Mouse (Mus musculus) hindbrain, embryonic 12.5 days (tissue): ENCODE results near the gene Senp3. TPM values are rescaled to one million over a fixed set of nuclear protein-coding genes. Genes with fewer than 3 reads are reported as not detected.
A peak's percentile ranks its signal among the peaks of the same experiment; 100 is the strongest.

ENCODE experiments used
- ATAC-seq: fragments of 200-750 bp; cut with Nextera tagmentation; 2 replicates; pipeline ENCODE4 v1.8.0; 2017; ENCODE audit warnings: moderate TSS enrichment; ENCODE audit not compliant: low FRiP score
- H3K27ac ChIP-seq: fragments of 300-500 bp; sonication (generic); 2 replicates; pipeline ENCODE4 v1.5.1; 2016; ENCODE audit warnings: mild to moderate bottlenecking
- H3K27me3 ChIP-seq: fragments of 300-500 bp; sonication (generic); 2 replicates; pipeline ENCODE4 v1.6.1; 2016; ENCODE audit warnings: mild to moderate bottlenecking
- H3K36me3 ChIP-seq: fragments of 300-500 bp; sonication (generic); 2 replicates; pipeline ENCODE4 v1.6.1; 2016; ENCODE audit warnings: mild to moderate bottlenecking
- H3K4me1 ChIP-seq: fragments of 300-500 bp; sonication (generic); 2 replicates; pipeline ENCODE4 v1.6.1; 2016
- H3K4me2 ChIP-seq: fragments of 300-500 bp; sonication (generic); replicated peaks from 2 replicates; pipeline ENCODE4 v1.6.1; 2016; ENCODE audit warnings: mild to moderate bottlenecking
- H3K4me3 ChIP-seq: fragments of 300-500 bp; sonication (generic); 2 replicates; pipeline ENCODE4 v1.5.1; 2016; ENCODE audit warnings: mild to moderate bottlenecking
- H3K9ac ChIP-seq: fragments of 300-500 bp; sonication (generic); 2 replicates; pipeline ENCODE4 v1.6.1; 2016; ENCODE audit warnings: mild to moderate bottlenecking, moderate library complexity
- H3K9me3 ChIP-seq: fragments of 300-500 bp; sonication (generic); replicated peaks from 2 replicates; pipeline ENCODE4 v1.6.1; 2016; ENCODE audit warnings: mild to moderate bottlenecking
- WGBS: fragments of 180-500 bp; shearing (Covaris S2); methylation state at CpG from one replicate; pipeline ENCODE4 v1.1.7; 2016; 5-methylcytosine and 5-hydroxymethylcytosine counted together
- polyA plus RNA-seq: library from polyadenylated mRNA; unstranded; fragments of >200 nt; fragmentation: Nextera tagmentation; extraction: Ambion mirVana; gene quantifications from 2 replicates; pipeline ENCODE4 v1.2.1, GENCODE M21; 2016

The Senp3 gene
- polyA plus RNA-seq, 1 experiment from 2014 or later, result 105 TPM

GRCm38 (mm10) chr11:69670786-69671725, 10.8 kb downstream of the Senp3 start:
- H3K36me3 ChIP-seq, result peaks cover 74% of the 10 kb centered on the region
- no peaks in the 10 kb centered on the region for H3K9me3 ChIP-seq
- no peaks in the 10 kb centered on the region for H3K27me3 ChIP-seq
- peak overlapping the region; percentile 99 for H3K9ac ChIP-seq
- peak overlapping the region; percentile 97 for H3K4me2 ChIP-seq
- ATAC-seq, result peak; percentile 64
- peaks cover 30% of the 10 kb centered on the region for H3K4me1 ChIP-seq
- H3K27ac ChIP-seq, result peak overlapping the region; percentile 96
- peak overlapping the region; percentile 89 for H3K4me3 ChIP-seq
- 1% methylated on average over 58 of the region's 61 CpGs for WGBS

GRCm38 (mm10) chr11:69666665-69667005, 15.2 kb downstream of the Senp3 start:
- Histone ChIP-seq H3K4me1 (peaks cover 29% of the 10 kb centered on the region), H3K9ac (no peak overlapping the region), H3K4me2 (no peak overlapping the region), H3K36me3 (peaks cover 70% of the 10 kb centered on the region), H3K27ac (no peak overlapping the region), H3K27me3 (no peaks in the 10 kb centered on the region), H3K4me3 (no peak overlapping the region), H3K9me3 (no peaks in the 10 kb centered on the region)
- 89% methylated on average over 3 of the region's 3 CpGs for WGBS
- no peak for ATAC-seq

- Histone ChIP-seq H3K36me3 (peaks cover 70% of the 10 kb centered on the region), H3K4me1 (peaks cover 35% of the 10 kb centered on the region)
These were observed 15.8 kb downstream of the Senp3 start, which contains the start of gene Cd68 for GRCm38 (mm10) chr11:69665961-69666664. TSS of gene Cd68 (minus strand) at chr11:69666153.

GRCm38 (mm10) chr11:69665457-69665960, 16.4 kb downstream of the Senp3 start:
- H3K4me2 ChIP-seq, result no peak overlapping the region
- no peaks in the 10 kb centered on the region for H3K9me3 ChIP-seq
- peak overlapping the region; percentile 37; the same call in 1 of the 2 replicates for H3K27ac ChIP-seq
- WGBS, result 75% methylated on average over 9 of the region's 9 CpGs
- H3K4me1 ChIP-seq, result peaks cover 36% of the 10 kb centered on the region
- ATAC-seq, result no peak
- peaks cover 66% of the 10 kb centered on the region for H3K36me3 ChIP-seq
- H3K27me3 ChIP-seq, result no peaks in the 10 kb centered on the region
- no peak overlapping the region for H3K9ac ChIP-seq
- no peak overlapping the region for H3K4me3 ChIP-seq

More at GRCm38 (mm10) chr11:69665961-69666664, 15.8 kb downstream of the Senp3 start, which contains the start of gene Cd68:
- Histone ChIP-seq H3K9me3 (no peaks in the 10 kb centered on the region), H3K27ac (peak within 1 kb of the TSS; percentile 37; the same call in 1 of the 2 replicates), H3K27me3 (no peaks in the 10 kb centered on the region), H3K9ac (no peak within 1 kb of the TSS), H3K4me3 (no peak within 1 kb of the TSS), H3K4me2 (no peak within 1 kb of the TSS)
- WGBS, result 28% methylated on average over 7 of the region's 7 CpGs
- ATAC-seq, result no peak

- no peak overlapping the region for H3K4me3 ChIP-seq
- H3K36me3 ChIP-seq, result peaks cover 59% of the 10 kb centered on the region
- H3K9ac ChIP-seq, result no peak overlapping the region
- H3K9me3 ChIP-seq, result no peaks in the 10 kb centered on the region
- H3K27me3 ChIP-seq, result no peaks in the 10 kb centered on the region
- peaks cover 29% of the 10 kb centered on the region for H3K4me1 ChIP-seq
- no peak overlapping the region for H3K4me2 ChIP-seq
- WGBS, result 96% methylated on average over 7 of the region's 7 CpGs
- no peak for ATAC-seq
- H3K27ac ChIP-seq, result 0 out of 2 replicates have a peak overlapping the region, but pooled peaks have one; percentile 30
These were observed 17.0 kb downstream of the Senp3 start for GRCm38 (mm10) chr11:69664841-69665240.

GRCm38 (mm10) chr11:69663795-69664194, 18.1 kb downstream of the Senp3 start:
- Histone ChIP-seq H3K9ac (no peak overlapping the region), H3K36me3 (peaks cover 53% of the 10 kb centered on the region), H3K4me2 (no peak overlapping the region), H3K4me1 (peaks cover 21% of the 10 kb centered on the region), H3K4me3 (no peak overlapping the region), H3K9me3 (no peaks in the 10 kb centered on the region), H3K27ac (peak overlapping the region; percentile 97; the same call in 1 of the 2 replicates), H3K27me3 (no peaks in the 10 kb centered on the region)
- no peak for ATAC-seq
- 91% methylated on average over 6 of the region's 6 CpGs for WGBS

GRCm38 (mm10) chr11:69662967-69663671, 18.8 kb downstream of the Senp3 start:
- Histone ChIP-seq H3K36me3 (peaks cover 53% of the 10 kb centered on the region), H3K9ac (peak overlapping the region; percentile 61), H3K4me1 (peaks cover 20% of the 10 kb centered on the region), H3K4me2 (peak overlapping the region; percentile 57), H3K27ac (peak overlapping the region; percentile 97), H3K27me3 (no peaks in the 10 kb centered on the region), H3K4me3 (peak overlapping the region; percentile 48), H3K9me3 (no peaks in the 10 kb centered on the region)
- WGBS, result 65% methylated on average over 13 of the region's 13 CpGs
- peak; percentile 51 for ATAC-seq

GRCm38 (mm10) chr11:69662213-69662966, 19.5 kb downstream of the Senp3 start, which contains the start of gene Mpdu1:
TSS of gene Mpdu1 (minus strand) at chr11:69662642.
- no peaks in the 10 kb centered on the region for H3K27me3 ChIP-seq
- WGBS, result under 1% methylated on average over 48 of the region's 48 CpGs
- H3K36me3 ChIP-seq, result peaks cover 53% of the 10 kb centered on the region
- H3K27ac ChIP-seq, result peak within 1 kb of the TSS; percentile 97
- ATAC-seq, result peak; percentile 96
- H3K4me1 ChIP-seq, result peaks cover 20% of the 10 kb centered on the region
- peak within 1 kb of the TSS; percentile 48 for H3K4me3 ChIP-seq
- no peaks in the 10 kb centered on the region for H3K9me3 ChIP-seq
- H3K4me2 ChIP-seq, result peak within 1 kb of the TSS; percentile 57
- H3K9ac ChIP-seq, result peak within 1 kb of the TSS; percentile 61

- H3K27ac ChIP-seq, result peak overlapping the region; percentile 97
- no peaks in the 10 kb centered on the region for H3K27me3 ChIP-seq
- H3K4me3 ChIP-seq, result peak overlapping the region; percentile 48
- 81% methylated on average over 3 of the region's 3 CpGs for WGBS
- H3K4me1 ChIP-seq, result peaks cover 27% of the 10 kb centered on the region
- peak overlapping the region; percentile 57 for H3K4me2 ChIP-seq
- H3K9ac ChIP-seq, result peak overlapping the region; percentile 61
- ATAC-seq, result no peak
- H3K9me3 ChIP-seq, result no peaks in the 10 kb centered on the region
- peaks cover 56% of the 10 kb centered on the region for H3K36me3 ChIP-seq
These were observed 20.5 kb downstream of the Senp3 start for GRCm38 (mm10) chr11:69661221-69661881.

GRCm38 (mm10) chr11:69657462-69657881, 24.4 kb downstream of the Senp3 start:
- H3K4me1 ChIP-seq, result peaks cover 22% of the 10 kb centered on the region
- no peak overlapping the region for H3K4me3 ChIP-seq
- H3K9ac ChIP-seq, result no peak overlapping the region
- WGBS, result 83% methylated on average over 15 of the region's 15 CpGs
- no peaks in the 10 kb centered on the region for H3K27me3 ChIP-seq
- H3K4me2 ChIP-seq, result no peak overlapping the region
- ATAC-seq, result no peak
- H3K36me3 ChIP-seq, result peaks cover 53% of the 10 kb centered on the region
- no peaks in the 10 kb centered on the region for H3K9me3 ChIP-seq
- no peak overlapping the region for H3K27ac ChIP-seq
